Mouse (Mus musculus) common myeloid progenitor, adult 5-6 weeks (primary cell): ENCODE results near the gene Btrc. TPM values are rescaled to one million over a fixed set of nuclear protein-coding genes. Genes with fewer than 3 reads are reported as not detected.
A peak's percentile ranks its signal among the peaks of the same experiment; 100 is the strongest.

Source experiments
- ATAC-seq: replicated peaks from 2 replicates; pipeline ENCODE4 v1.8.0; 2016; ENCODE audit warnings: low read depth, mild to moderate bottlenecking, moderate TSS enrichment, inconsistent platforms; ENCODE audit not compliant: poor library complexity, severe bottlenecking
- total RNA-seq: library from RNA; stranded (forward); fragments of 200-1000, 187-1606 nt; gene quantifications from 2 replicates; pipeline ENCODE4 v1.2.3, GENCODE M21; 2017

The Btrc gene
- total RNA-seq, 1 experiment from 2014 or later = 19.7 TPM

DNA sequence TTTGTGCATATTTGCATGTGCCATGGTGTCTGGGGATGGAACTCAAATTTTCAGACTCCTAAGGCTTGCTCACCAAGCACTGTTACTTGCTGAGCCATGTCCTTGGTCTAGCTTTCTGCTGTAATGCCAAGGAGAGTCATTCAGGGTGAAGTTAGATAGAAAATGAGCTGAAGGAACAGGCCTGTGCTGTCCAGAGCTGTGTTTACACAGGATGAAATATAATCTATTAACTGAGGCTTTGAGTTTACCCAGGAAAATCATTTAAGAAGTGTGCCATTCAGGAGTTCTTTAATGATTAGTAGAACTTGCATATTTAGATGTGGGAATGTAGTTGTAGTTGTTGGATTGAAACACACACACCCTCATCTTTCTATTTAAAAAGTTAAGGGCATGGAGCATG is 54.1 kb downstream of the Btrc start:
- no peak for ATAC-seq

DNA sequence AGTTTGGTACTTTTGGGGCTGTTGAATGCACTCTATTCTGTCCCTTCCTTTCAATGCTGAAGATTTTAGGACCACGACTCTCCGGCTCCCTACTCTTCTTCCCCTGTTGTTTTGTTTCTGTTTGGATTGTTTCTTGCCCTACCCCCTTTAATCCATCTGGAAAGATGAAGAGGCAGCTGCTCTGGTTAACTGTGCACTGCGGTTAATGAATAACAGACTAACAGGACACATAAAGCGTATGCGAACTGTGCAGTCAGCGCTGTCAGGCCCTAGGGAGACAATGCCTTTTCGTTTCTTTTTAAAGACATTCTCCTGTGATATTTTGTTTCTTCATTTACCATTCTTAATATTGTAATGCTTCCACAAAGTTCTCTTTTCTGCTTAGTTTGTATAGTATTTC is 58.7 kb downstream of the Btrc start:
- no peak for ATAC-seq

DNA sequence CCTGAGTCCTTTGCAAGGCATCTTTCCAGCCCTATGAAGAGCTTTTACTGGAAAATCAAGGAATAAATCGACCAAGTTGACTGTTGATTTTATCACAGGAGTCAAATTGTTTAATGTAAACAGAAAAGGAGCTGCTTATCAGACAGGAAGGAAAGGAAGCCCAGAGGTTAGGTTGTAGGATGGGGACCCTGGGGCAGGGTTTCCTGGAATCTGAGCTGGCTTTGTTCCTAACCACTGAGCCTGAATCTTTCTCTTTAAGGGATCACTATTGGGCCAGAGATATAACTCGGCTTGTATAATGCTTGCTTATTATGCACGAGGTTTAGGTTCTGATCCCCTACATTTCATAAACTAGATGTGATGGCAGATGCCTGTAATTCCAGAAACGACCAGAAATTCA is 64.6 kb downstream of the Btrc start:
- ATAC-seq = no peak

DNA sequence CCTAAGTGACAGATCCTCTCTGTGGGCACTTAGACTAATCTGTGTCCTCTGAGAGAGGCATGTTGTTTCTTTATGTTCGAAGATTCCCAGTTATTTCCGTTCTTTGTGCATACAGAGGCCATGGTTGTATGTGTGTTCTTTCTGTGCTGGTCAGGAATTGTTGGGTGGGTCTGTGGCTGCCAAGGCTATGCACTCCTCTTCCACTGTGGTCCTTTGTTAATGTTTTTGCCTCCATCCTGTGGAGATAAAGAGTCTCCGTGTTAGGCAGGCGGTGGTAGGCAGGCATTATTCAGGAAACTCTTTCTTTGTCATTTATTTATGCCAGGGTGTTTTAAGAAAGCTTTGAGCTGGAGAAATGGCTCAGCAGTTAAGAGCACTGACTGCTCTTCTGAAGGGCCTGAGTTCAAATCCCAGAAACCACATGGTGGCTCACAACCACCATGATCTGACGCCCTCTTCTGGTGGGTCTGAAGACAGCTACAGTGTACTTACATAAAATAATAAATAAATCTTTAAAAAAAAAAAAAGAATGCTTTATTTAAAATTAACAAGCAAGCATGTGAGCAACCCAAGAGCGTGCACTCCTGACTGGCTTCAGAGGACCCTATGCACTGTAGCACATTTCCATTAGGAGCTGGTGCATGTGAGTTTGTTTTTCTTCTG is 67.6 kb downstream of the Btrc start:
- no peak for ATAC-seq

DNA sequence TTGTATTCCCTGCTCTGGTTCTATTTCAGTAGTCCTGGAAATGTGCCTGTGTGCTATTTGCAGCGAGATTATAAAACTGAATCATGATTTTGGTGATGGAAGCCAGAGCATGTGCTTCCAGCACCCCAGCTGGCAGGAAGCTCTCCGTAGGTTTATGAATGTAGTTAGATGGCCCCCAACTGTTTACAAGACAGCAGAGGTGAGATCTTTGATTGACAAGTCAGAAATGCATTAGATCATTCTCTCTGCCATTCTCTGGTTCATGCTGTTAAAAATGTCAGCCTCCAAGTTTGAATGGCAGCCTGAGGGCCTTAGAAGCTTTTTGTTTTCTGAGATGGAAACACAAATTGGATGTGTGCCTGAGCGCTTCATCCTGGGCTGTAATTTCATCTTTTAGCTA is 68.8 kb downstream of the Btrc start:
- ATAC-seq = no peak

DNA sequence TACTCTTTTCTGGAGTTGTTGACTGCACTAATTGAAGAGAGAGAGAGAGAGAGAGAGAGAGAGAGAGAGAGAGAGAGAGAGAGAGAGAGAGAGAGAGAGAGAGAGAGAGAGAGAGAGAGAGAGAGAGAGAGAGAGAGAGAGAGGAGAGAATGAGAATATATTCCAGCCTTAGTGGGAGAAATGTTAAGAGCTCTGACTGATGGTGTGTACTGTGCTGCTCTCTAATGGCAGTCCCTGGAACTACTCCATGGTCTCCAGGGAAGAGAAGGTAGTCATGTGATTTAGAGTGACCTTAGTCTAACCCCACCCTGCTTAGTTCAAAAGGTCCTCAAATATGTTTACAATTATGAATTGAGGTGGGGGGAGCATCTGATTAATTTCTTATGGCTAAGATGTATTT is 72.5 kb downstream of the Btrc start:
- ATAC-seq = peak; percentile 96

DNA sequence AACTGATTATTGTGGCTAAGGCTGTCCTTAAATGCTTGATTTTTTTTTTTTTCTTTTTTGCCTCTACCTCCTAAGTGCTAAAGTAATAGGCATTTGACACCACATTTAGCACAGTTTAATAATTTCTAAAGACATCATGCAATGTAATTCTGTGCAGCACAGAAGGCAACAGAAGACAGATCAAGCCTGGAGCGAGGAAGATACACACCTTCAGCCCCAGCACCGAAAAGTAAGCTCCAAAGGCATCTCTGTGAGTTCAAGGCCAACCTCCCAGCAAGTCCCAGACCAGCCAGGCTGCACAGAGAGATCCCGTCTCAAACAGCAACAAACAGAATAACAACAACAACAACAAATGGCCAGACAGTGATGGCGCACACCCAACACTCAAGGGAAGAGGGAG is 73.6 kb downstream of the Btrc start:
- no peak for ATAC-seq

DNA sequence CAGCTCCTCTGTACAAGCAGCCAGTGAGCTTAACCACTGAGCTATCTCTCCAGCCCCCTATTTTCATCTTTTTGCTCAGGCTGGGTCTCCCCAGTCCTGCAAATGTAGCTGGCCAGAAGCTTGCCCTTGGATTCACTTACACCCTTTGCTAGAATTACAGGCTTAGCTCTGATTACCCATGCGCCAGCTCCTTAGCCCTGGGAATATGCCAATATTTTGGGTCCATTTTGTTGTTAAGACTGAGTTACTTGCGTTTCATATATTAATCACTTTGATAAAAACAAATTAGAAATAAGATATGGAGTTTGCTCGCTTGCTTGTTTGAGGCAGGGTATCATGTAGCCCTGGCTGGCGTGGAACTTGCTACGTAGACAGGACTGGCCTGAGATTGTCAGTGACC is 74.7 kb downstream of the Btrc start:
- no peak for ATAC-seq

DNA sequence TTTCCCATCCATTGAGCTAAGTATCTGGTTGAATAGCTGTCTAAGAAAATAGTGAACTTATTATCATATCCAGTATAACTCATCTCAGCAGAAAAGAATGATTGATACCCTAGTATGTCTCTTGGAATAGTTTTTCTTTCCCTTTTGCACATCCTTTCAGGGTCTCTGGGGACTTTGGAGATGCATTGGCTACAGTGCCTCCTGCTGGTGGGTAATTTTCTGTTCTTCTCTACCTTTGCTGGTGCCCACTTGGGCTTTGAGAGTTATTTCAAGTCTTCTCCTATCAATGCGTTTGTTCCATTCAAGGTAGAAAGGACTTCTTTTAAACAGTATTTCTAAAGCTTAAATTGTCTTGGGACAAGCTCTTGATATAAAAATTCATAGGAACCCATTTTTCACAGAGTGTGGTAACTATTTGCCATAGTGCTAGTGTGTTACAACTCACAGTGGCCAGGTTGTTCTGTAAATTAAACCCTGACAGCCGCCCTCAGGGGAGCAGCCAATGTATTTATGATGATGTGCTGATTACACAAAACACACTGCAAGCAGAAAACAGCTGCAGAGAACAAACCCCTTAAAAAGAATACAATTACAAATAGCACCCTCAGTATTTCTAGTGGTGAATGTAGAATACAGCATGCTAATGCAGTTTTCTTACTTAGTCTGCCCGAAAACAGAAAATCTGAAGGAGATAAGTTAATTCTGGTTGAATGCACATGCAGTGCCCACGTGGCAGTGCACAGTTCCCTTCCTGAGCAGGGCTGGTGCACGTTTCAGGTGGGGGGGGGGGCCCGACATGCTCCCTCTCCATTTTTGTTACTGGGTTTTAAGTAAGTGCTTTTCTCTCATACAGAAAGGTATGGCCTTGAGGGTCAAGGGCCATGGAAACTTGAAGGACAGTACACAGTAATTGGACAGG is 75.7 kb downstream of the Btrc start:
- ATAC-seq = no peak

DNA sequence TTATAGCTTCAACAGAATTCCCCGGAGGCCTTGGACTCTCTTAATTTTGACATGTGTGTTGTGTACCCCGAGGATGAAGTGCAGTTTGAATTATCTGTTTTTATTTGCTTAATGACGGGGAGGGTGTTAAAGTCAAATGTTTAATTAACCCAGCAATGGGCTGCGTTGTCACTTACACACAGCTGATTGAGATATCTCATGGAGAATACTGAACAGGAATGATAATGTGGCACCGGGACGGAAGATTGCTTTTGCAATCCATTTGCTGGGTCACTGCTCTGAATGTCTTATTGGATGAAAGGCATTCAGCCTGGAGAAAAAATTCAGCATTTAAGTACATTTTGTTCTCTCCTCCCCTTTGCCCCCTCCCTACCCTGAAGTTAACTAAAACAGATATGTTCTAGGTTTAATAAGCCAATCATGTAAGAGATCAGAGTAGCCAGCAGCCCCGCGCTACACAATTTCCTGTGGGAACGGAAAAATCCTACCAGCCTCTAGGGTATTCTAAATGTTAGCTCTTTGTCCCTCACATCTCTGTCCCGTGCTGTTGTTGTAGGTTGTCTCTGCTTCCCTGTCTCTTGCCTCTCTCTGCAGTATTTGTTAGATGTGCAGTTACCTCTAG is 77.1 kb downstream of the Btrc start:
- ATAC-seq = no peak

DNA sequence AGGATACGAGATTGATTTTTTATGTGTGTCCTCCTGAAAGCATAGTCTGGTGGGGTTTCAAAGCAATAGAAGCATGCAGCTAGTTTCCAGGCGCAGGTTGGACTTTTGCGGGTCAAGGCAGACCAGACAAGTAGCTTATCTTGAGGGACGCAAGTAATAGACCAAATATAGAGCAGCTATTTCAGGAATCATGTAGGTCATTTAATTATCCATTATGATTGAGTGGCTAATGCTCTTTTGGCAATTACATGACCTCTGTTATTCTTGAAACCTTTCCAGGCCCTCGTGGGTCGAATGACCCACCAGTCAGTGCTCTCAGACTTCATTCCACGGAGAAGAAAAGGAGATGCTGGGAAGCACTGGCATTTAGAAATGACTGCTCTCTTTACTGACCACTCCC is 78.2 kb downstream of the Btrc start:
- no peak for ATAC-seq

DNA sequence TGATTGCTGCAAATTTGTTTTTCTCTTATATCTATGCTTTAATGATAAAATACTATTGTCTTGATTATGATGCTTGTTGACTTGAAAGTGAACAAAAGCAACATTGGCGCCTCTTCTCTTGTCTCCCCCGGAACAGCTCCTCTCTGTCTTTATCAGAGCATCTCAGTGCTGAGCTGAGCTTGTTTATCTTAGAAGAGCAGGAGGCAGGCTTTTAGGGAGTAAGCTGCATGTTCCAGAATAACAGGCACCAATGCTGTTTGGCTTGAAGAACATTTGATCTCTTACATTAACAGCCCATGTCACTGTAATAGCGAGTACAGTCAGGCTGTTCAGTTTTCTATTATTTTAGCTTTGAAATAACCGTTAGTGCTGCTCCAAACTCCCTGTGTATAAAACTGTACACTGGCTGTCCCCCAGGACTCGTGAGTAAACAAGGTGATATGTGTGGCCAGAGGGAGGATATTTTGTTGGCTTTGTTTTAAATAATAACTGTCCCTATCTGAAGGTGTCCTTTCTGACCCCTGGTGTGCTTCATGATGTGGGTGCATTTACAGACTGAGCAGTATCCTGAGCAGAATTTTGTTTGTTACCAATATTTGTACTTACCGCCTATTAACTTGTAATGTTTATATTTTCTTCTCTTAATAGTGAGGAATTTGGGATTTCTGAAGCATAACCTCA is 81.9 kb downstream of the Btrc start:
- ATAC-seq = peak; percentile 81

DNA sequence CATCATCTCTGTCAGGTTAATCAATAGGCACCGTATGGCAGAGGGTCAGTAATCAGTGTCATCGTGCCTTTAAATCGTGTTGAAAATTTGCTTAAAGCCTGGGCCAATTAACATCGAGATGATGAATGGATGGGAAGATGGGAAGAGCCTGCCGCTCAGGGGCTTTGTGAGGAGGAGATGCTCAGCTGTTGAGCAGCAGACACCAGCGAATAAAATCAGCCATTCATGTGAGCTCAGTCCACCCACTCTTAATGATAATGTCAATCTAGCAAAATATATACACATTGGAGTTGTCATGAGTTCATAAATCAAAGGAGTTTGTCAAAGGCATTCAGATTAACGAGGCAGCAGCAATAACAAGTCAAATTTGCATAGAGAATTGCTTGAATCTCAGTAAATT is 83.1 kb downstream of the Btrc start:
- ATAC-seq = no peak

DNA sequence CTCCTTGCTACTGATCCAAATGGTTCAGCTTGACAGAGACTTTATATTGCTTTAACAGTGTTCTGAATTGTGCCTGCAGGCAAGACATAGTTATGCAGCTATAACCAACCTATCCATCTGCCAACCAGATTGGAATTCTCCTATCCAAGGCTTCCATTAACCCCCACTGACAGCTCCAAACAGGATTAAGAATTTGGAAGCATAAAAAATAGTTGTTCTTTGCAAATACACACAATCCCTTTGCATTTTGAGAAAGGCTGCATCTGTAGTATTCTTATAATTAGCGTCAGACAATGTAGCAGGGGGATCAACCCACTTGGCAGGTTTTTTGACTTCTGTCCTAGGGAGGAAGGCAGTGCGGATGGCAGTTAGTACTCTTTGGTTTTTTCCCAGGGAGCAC is 83.7 kb downstream of the Btrc start:
- ATAC-seq = no peak

DNA sequence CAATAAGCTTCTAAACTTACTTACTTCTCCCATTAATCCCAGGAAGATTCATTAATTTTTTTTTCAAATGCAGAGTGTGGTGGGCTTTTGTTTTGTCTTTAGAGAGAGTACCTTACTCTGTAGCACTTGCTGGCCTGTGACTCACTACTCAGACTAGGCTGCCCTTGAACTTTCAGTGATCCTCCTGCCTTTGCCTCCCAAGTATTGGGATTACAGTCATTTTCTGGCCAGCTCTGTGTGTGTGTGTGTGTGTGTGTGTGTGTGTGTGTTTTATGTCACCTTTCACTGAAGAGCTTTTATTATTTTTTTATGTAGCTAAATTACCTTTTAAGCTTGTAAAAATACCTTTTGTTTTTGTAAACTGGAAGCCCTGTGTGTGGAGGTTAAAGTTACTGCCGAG is 84.4 kb downstream of the Btrc start:
- no peak for ATAC-seq

DNA sequence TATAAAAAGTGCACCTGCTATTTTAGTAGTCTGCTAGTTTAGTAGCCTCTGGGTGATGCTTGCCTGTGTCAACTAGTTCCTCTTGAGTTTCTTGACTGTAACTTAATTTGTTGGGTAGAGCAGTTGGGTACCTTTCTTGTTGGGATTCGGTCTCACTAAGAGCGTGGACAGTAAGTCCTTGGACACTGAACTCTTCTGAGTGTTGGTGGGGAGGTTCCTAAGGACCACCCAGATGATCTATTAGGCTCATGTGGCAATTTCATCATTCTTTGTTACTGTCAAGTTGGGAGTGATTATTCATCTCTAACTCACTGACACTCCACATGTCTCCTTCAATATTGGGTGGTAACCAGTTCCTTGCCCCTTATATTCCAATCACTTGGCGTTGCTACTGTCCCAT is 90.9 kb downstream of the Btrc start:
- no peak for ATAC-seq

DNA sequence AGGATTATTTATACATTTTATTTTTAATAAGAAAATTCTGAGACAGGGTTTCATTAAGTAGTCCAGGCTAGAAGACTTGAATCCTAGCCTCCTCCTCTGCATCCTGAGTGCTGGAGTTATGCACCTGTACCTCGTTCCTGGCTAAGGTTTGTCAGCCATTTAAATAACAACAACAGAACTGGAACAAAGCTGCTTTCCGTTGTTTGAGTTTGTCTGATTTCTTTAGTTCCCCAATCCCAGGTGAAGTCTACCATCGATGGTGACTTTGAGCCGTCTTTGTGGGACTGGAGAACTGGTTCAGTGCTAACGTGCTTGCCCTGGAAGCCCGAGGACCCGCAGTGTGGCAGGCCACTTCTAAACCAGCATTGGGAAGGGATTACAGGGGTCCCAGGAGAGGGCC is 93.4 kb downstream of the Btrc start:
- no peak for ATAC-seq

DNA sequence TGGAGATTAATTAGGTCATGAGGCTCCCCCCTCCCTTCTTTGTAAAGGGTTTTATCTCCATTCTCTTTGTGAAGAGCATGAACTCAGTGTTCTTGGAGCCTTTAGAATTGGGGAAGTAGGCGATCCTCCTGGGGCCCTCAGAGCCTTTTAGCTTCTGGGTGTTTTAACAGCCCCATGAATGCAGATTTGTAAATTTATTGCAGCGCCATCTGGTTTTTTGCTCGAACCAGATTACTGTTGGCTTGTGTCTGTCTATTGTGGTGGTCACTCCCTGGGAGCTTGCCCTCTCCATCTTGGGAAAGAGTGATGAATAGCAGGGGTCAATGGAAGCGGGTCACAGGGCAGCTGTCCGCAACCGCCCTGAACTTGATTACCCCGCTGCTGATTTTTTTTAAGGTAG is 95.2 kb downstream of the Btrc start:
- ATAC-seq = no peak

DNA sequence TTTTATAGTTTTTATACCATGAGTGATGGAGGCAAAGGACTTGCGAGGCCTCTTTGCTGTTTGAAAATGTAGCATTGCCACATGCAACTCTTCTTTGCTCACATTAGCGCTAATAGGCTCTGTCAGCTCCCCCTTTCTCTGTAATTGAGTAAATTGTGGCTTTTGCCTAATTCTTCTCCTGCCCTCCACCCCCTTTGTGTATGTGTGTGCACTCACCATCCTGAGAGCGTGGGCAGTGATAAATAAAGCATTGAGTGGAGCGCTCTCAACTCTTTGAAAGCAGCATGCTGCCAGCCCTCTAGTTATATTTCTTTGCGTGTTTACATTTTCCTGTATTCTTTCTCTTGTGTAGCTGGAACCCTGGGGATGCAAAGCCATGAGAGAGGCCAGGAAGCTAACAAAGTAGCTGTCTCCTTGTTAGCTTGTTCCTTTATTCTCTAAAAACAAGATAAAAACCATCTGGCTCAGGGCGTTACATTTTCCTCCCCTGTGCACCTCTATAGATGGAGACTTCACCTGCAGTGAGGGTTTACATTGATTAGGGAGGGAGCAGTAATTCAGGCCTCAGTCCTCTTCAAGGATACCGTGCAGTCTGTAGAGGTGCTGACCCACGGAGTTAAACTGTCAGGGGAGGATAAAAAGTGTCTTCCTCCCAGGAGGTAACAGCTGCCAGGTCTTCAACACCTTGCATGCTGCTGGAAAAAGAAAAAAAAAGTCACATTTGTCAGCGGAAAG is 96.6 kb downstream of the Btrc start:
- no peak for ATAC-seq
